Mouse (Mus musculus): Measurements from ENCODE around the gene Irgm1.
"Not testable (repeated sequence)": the region's sequence is repeated elsewhere in the genome, so short reads cannot be mapped to it uniquely, and the experiment has no call there.

The Irgm1 gene

GRCm38 (mm10) chr11:48833078-48833730, 38.3 kb downstream of the Irgm1 start:
- DNase-seq (ENCODE audit: low spot score in 2 of 2), result no peak

GRCm38 (mm10) chr11:48831273-48831672, 40.2 kb downstream of the Irgm1 start:
- no peak for DNase-seq (ENCODE audit: low spot score in 2 of 2)

GRCm38 (mm10) chr11:48830279-48830678, 41.2 kb downstream of the Irgm1 start:
- no peak for DNase-seq (ENCODE audit: low spot score in 2 of 2)

GRCm38 (mm10) chr11:48827926-48828325, 43.6 kb downstream of the Irgm1 start:
- DNase-seq (ENCODE audit: low spot score in 2 of 2), result no peak

- no peak for DNase-seq (ENCODE audit: low spot score in 2 of 2)
These were observed 44.8 kb downstream of the Irgm1 start for GRCm38 (mm10) chr11:48826752-48827096.

- DNase-seq (ENCODE audit: low spot score in 2 of 2), result not testable (repeated sequence)
These were observed 45.3 kb downstream of the Irgm1 start, which contains the start of the genes Trim7 and Gm12184 for GRCm38 (mm10) chr11:48825979-48826751. TSS of gene Trim7 (plus strand) at chr11:48826140. TSS of gene Gm12184 (minus strand) at chr11:48826655.

- DNase-seq (ENCODE audit: low spot score in 2 of 2), result no peak
These were observed 47.1 kb downstream of the Irgm1 start for GRCm38 (mm10) chr11:48824311-48824830.

GRCm38 (mm10) chr11:48823536-48823972, 47.9 kb downstream of the Irgm1 start:
- DNase-seq (ENCODE audit: low spot score in 2 of 2), result peak; percentile 48 to 65

- no peak for DNase-seq (ENCODE audit: low spot score in 2 of 2)
These were observed 48.5 kb downstream of the Irgm1 start for GRCm38 (mm10) chr11:48822768-48823512.

GRCm38 (mm10) chr11:48821299-48821698, 50.2 kb downstream of the Irgm1 start:
- not testable (repeated sequence) for DNase-seq (ENCODE audit: low spot score in 2 of 2)

GRCm38 (mm10) chr11:48820308-48820674, 51.2 kb downstream of the Irgm1 start:
- DNase-seq (ENCODE audit: low spot score in 2 of 2), result no peak

- no peak for DNase-seq (ENCODE audit: low spot score in 2 of 2)
These were observed 51.7 kb downstream of the Irgm1 start for GRCm38 (mm10) chr11:48819614-48820307.

- peak; percentile 82 to 87 for DNase-seq (ENCODE audit: low spot score in 2 of 2)
These were observed 53.1 kb downstream of the Irgm1 start for GRCm38 (mm10) chr11:48818346-48818745.

- no peak for DNase-seq (ENCODE audit: low spot score in 2 of 2)
These were observed 53.7 kb downstream of the Irgm1 start for GRCm38 (mm10) chr11:48817794-48818193.

GRCm38 (mm10) chr11:48816800-48817665, 54.5 kb downstream of the Irgm1 start, which contains the start of gene Trim41:
TSS of gene Trim41 (minus strand) at chr11:48817353.
- peak; percentile 99 for DNase-seq (ENCODE audit: low spot score in 2 of 2)

- DNase-seq (ENCODE audit: low spot score in 2 of 2), result peak; percentile 73 to 87
These were observed 55.2 kb downstream of the Irgm1 start for GRCm38 (mm10) chr11:48816281-48816781.

- peak; percentile 45 to 49 for DNase-seq (ENCODE audit: low spot score in 2 of 2)
These were observed 55.6 kb downstream of the Irgm1 start for GRCm38 (mm10) chr11:48815851-48816250.

- DNase-seq (ENCODE audit: low spot score in 2 of 2), result no peak
These were observed 57.7 kb downstream of the Irgm1 start for GRCm38 (mm10) chr11:48813782-48814181.
